Mouse (Mus musculus): ENCODE results near the gene Chit1. TPM values are rescaled to one million over a fixed set of nuclear protein-coding genes. Genes with fewer than 3 reads are reported as not detected.

Chit1 gene
- polyA plus RNA-seq, 1 experiment, result not detected

DNA sequence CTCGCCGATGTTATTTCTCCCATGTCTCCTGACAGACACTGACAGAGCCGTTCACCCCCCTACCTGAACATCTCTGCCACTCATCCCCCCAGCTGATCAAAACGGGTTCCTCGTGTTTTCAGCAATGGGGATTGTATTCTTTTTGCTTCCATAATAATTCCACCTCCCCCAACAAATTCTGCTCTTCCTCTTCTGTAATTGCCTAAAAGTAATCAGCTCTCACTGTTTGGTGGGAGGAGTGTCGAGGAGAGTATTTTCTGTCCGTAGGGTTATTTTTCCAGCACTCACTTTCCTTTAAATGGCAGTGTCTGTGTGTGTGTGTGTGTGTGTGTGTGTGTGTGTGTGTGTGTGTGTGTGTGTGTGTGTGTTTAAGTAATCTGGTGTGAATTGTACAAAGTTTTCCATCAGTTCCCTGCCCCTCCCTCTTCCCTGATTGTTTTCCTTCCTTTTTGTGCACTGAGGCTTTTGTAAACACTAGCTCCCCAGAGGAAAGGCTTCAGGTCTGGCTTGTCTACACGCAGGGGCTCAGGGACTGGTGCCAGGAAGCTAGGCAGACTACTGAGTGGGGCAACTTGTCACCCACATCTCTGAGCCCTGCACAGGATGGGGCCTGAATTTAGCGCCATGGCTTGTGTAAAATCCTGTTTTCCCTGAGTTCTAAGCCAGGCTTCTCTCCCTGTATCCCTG lies 31.4 kb upstream of the Chit1 start:
- no peaks in the 10 kb centered on the region for H3K27me3 ChIP-seq (replicated peaks; ENCODE audit: control insufficient read depth, insufficient read depth, low read length)
- DNase-seq, result peak; percentile 89
- H3K4me1 ChIP-seq (ENCODE audit: control insufficient read depth, insufficient read depth, low read length), result peaks cover 14% of the 10 kb centered on the region; the same call in 1 of the 2 replicates
- peak overlapping the region; percentile 85 for H3K27ac ChIP-seq (ENCODE audit: insufficient read depth, low read depth, low read length)
- H3K4me3 ChIP-seq (ENCODE audit: insufficient read depth, low read depth, low read length), result peak overlapping the region; percentile 25
- H3K36me3 ChIP-seq (ENCODE audit: control insufficient read depth, insufficient read depth, low read length), result peaks cover 2% of the 10 kb centered on the region; the same call in 1 of the 2 replicates
- TF ChIP-seq POLR2A (IDR thresholded peaks at IDR 0.05; ENCODE audit: low read depth, low read length), result no peak
- no peak for TF ChIP-seq CTCF (conservative IDR thresholded peaks at IDR 0.05; ENCODE audit: insufficient read depth, insufficient read length, low read depth, low read length)
- 16% methylated on average over 9 of the region's 9 CpGs for WGBS

GRCm38 (mm10) chr1:134080406-134080805 lies 30.6 kb upstream of the Chit1 start:
- WGBS, result 89% methylated on average over 4 of the region's 4 CpGs
- peaks cover 14% of the 10 kb centered on the region; the same call in 1 of the 2 replicates for H3K4me1 ChIP-seq (ENCODE audit: control insufficient read depth, insufficient read depth, low read length)
- no peak for DNase-seq

GRCm38 (mm10) chr1:134080881-134081450 lies 30.1 kb upstream of the Chit1 start:
- WGBS, result 51% methylated on average over 5 of the region's 5 CpGs
- Histone ChIP-seq H3K27me3 (replicated peaks; ENCODE audit: control insufficient read depth, insufficient read depth, low read length) (no peaks in the 10 kb centered on the region), H3K36me3 (ENCODE audit: control insufficient read depth, insufficient read depth, low read length) (peaks cover 2% of the 10 kb centered on the region; the same call in 1 of the 2 replicates), H3K27ac (ENCODE audit: insufficient read depth, low read depth, low read length) (peak overlapping the region; percentile 21; the same call in 1 of the 2 replicates), H3K4me3 (ENCODE audit: insufficient read depth, low read depth, low read length) (no peak overlapping the region), H3K4me1 (ENCODE audit: control insufficient read depth, insufficient read depth, low read length) (peaks cover 14% of the 10 kb centered on the region; the same call in 1 of the 2 replicates)
- peak; percentile 66 for DNase-seq
- no peak for TF ChIP-seq POLR2A (IDR thresholded peaks at IDR 0.05; ENCODE audit: low read depth, low read length)
- no peak for TF ChIP-seq CTCF (conservative IDR thresholded peaks at IDR 0.05; ENCODE audit: insufficient read depth, insufficient read length, low read depth, low read length)

More at GRCm38 (mm10) chr1:134080406-134080805, 30.6 kb upstream of the Chit1 start:
- Histone ChIP-seq H3K27ac (ENCODE audit: insufficient read depth, low read depth, low read length) (peak overlapping the region; percentile 20), H3K4me3 (ENCODE audit: insufficient read depth, low read depth, low read length) (no peak overlapping the region), H3K27me3 (replicated peaks; ENCODE audit: control insufficient read depth, insufficient read depth, low read length) (no peaks in the 10 kb centered on the region), H3K36me3 (ENCODE audit: control insufficient read depth, insufficient read depth, low read length) (peaks cover 2% of the 10 kb centered on the region; the same call in 1 of the 2 replicates)
- TF ChIP-seq CTCF (conservative IDR thresholded peaks at IDR 0.05; ENCODE audit: insufficient read depth, insufficient read length, low read depth, low read length) (no peak), POLR2A (IDR thresholded peaks at IDR 0.05; ENCODE audit: low read depth, low read length) (no peak)

- Histone ChIP-seq H3K36me3 (ENCODE audit: control insufficient read depth, insufficient read depth, low read length) (no peaks in the 10 kb centered on the region), H3K27ac (ENCODE audit: insufficient read depth, low read depth, low read length) (peak overlapping the region; percentile 30; the same call in 1 of the 2 replicates), H3K4me3 (ENCODE audit: insufficient read depth, low read depth, low read length) (no peak overlapping the region), H3K4me1 (ENCODE audit: control insufficient read depth, insufficient read depth, low read length) (peaks cover 22% of the 10 kb centered on the region; the same call in 1 of the 2 replicates), H3K27me3 (replicated peaks; ENCODE audit: control insufficient read depth, insufficient read depth, low read length) (no peaks in the 10 kb centered on the region)
- 58% methylated on average over 11 of the region's 11 CpGs for WGBS
- no peak for DNase-seq
- TF ChIP-seq POLR2A (IDR thresholded peaks at IDR 0.05; ENCODE audit: low read depth, low read length) (no peak), CTCF (conservative IDR thresholded peaks at IDR 0.05; ENCODE audit: insufficient read depth, insufficient read length, low read depth, low read length) (no peak)
These were observed 28.0 kb upstream of the Chit1 start for GRCm38 (mm10) chr1:134082987-134083516.

- 88% methylated on average over 8 of the region's 8 CpGs for WGBS
- no peak overlapping the region for H3K27ac ChIP-seq (ENCODE audit: insufficient read depth, low read depth, low read length)
- no peak for TF ChIP-seq POLR2A (IDR thresholded peaks at IDR 0.05; ENCODE audit: low read depth, low read length)
- TF ChIP-seq CTCF (conservative IDR thresholded peaks at IDR 0.05; ENCODE audit: insufficient read depth, insufficient read length, low read depth, low read length), result no peak
- H3K4me1 ChIP-seq (ENCODE audit: control insufficient read depth, insufficient read depth, low read length), result peaks cover 22% of the 10 kb centered on the region; the same call in 1 of the 2 replicates
- DNase-seq, result no peak
- no peak overlapping the region for H3K4me3 ChIP-seq (ENCODE audit: insufficient read depth, low read depth, low read length)
- no peaks in the 10 kb centered on the region for H3K27me3 ChIP-seq (replicated peaks; ENCODE audit: control insufficient read depth, insufficient read depth, low read length)
- no peaks in the 10 kb centered on the region for H3K36me3 ChIP-seq (ENCODE audit: control insufficient read depth, insufficient read depth, low read length)
These were observed 27.4 kb upstream of the Chit1 start for GRCm38 (mm10) chr1:134083676-134084075.

DNA sequence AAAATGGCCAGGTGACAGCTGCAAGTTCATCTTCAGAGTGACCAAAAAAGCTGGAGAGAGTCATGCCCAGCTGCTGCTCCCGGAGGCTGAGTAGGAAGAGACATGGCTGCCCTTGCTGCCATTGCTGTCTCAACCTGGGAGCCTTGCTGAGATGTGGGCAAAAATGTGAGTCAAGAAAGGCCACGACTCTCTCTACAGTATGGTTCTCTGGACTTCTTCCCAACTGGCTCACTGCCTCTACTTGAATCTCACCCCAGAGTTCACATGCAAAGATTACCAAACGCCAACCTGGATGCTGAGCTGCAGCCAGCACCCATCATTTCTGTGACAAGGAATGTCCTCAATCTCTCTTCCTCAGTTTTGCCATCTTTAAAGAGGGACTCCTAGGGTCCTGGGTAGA lies 26.9 kb upstream of the Chit1 start:
- no peaks in the 10 kb centered on the region for H3K27me3 ChIP-seq (replicated peaks; ENCODE audit: control insufficient read depth, insufficient read depth, low read length)
- TF ChIP-seq POLR2A (IDR thresholded peaks at IDR 0.05; ENCODE audit: low read depth, low read length), result no peak
- TF ChIP-seq CTCF (conservative IDR thresholded peaks at IDR 0.05; ENCODE audit: insufficient read depth, insufficient read length, low read depth, low read length), result no peak
- H3K36me3 ChIP-seq (ENCODE audit: control insufficient read depth, insufficient read depth, low read length), result no peaks in the 10 kb centered on the region
- H3K4me1 ChIP-seq (ENCODE audit: control insufficient read depth, insufficient read depth, low read length), result peaks cover 22% of the 10 kb centered on the region; the same call in 1 of the 2 replicates
- no peak for DNase-seq
- H3K27ac ChIP-seq (ENCODE audit: insufficient read depth, low read depth, low read length), result no peak overlapping the region
- WGBS, result 79% methylated on average over 3 of the region's 3 CpGs
- H3K4me3 ChIP-seq (ENCODE audit: insufficient read depth, low read depth, low read length), result no peak overlapping the region

- no peak for TF ChIP-seq POLR2A (IDR thresholded peaks at IDR 0.05; ENCODE audit: low read depth, low read length)
- TF ChIP-seq CTCF (conservative IDR thresholded peaks at IDR 0.05; ENCODE audit: insufficient read depth, insufficient read length, low read depth, low read length), result no peak
- Histone ChIP-seq H3K27me3 (replicated peaks; ENCODE audit: control insufficient read depth, insufficient read depth, low read length) (no peaks in the 10 kb centered on the region), H3K4me3 (ENCODE audit: insufficient read depth, low read depth, low read length) (no peak overlapping the region), H3K4me1 (ENCODE audit: control insufficient read depth, insufficient read depth, low read length) (peaks cover 12% of the 10 kb centered on the region; the same call in 1 of the 2 replicates), H3K36me3 (ENCODE audit: control insufficient read depth, insufficient read depth, low read length) (no peaks in the 10 kb centered on the region), H3K27ac (ENCODE audit: insufficient read depth, low read depth, low read length) (no peak overlapping the region)
- DNase-seq, result no peak
- 51% methylated on average over 3 of the region's 3 CpGs for WGBS
These were observed 25.0 kb upstream of the Chit1 start for GRCm38 (mm10) chr1:134086017-134086416.

Measured in kidney, adult 2 months (tissue).